9 mouse cellular contexts compared by ENCODE assay signal in the genomic region with DNA sequence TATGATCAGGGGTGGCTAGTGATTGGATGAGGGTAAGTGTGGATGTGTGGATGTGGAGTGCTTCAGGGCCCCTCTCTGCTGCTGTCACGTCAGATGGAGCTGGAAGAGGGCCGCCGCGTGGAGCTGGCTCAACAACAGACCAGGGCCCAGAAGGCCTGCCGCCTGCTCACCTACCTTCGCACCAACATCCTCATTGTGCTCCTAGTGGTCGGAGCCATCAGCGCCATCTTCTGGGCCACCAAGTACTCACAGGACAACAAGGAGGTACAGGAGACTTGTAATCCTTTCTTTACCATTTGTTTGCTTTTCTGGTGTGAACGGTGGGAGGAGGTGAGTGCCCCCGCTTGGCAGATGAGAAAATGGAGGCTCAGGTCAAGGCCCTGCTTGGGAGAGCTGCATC. TPM values are rescaled to one million over a fixed set of nuclear protein-coding genes. Genes with fewer than 3 reads are reported as not detected.
A peak's percentile ranks its signal among the peaks of the same experiment; 100 is the strongest.
DNase-seq lines count a peak whose midpoint lies in the region; ATAC-seq and TF ChIP-seq lines count a peak whose summit lies in the region.
"Had no signal": no experiment of that assay in that cellular context is flagged by ENCODE, and none has a peak within 500 bp of the region (broad histone marks: within the 10 kb centered on the region; RNA-seq: fewer than 3 reads in every experiment).

No protein-coding gene starts in this region.

- ATAC-seq in liver, embryonic 16.5 days (ENCODE audit: low read depth), result no peak

- peak overlapping the region; percentile 0; the same call in 1 of the 2 replicates for H3K4me3 ChIP-seq in liver, embryonic 16.5 days (ENCODE audit: low read depth, low read length)
- no peak overlapping the region for H3K4me3 ChIP-seq in spleen, adult 2 months (ENCODE audit: extremely low read depth, insufficient read depth, insufficient read length)

- no peaks in the 10 kb centered on the region for H3K27me3 ChIP-seq in liver, embryonic 16.5 days (ENCODE audit: control insufficient read depth, insufficient read depth, low read depth, low read length)
- no peaks in the 10 kb centered on the region for H3K27me3 ChIP-seq in spleen, adult 2 months (ENCODE audit: control insufficient read depth, insufficient read depth, low read length)

- TF ChIP-seq CTCF in spleen, adult 2 months (IDR thresholded peaks at IDR 0.05; ENCODE audit: extremely low read depth, insufficient read depth, insufficient read length, insufficient replicate concordance), result peak; percentile 80; the same call in 1 of the 2 replicates

- peaks cover 33% of the 10 kb centered on the region for H3K36me3 ChIP-seq in liver, embryonic 16.5 days (ENCODE audit: control insufficient read depth, insufficient read depth)
- peaks cover 6% of the 10 kb centered on the region for H3K36me3 ChIP-seq in spleen, adult 2 months (ENCODE audit: control insufficient read depth, insufficient read depth, low read length)

- 13% methylated on average over 10 of the region's 10 CpGs for WGBS in liver, embryonic 16.5 days (ENCODE audit: insufficient replicate concordance)
- 20% methylated on average over 10 of the region's 10 CpGs for WGBS in spleen, adult 2 months

- H3K4me2 ChIP-seq in liver, embryonic 16.5 days (ENCODE audit: low read depth, low read length), result peak overlapping the region; percentile 12; the same call in 1 of the 2 replicates

- H3K9me3 ChIP-seq in liver, embryonic 16.5 days (replicated peaks; ENCODE audit: control insufficient read depth, low read length), result no peaks in the 10 kb centered on the region

- no peak for TF ChIP-seq POLR2A in spleen, adult 2 months (IDR thresholded peaks at IDR 0.05; ENCODE audit: low read depth, low read length)

- no peak overlapping the region for H3K27ac ChIP-seq in liver, embryonic 16.5 days (ENCODE audit: low read length)
- no peak overlapping the region for H3K27ac ChIP-seq in spleen, adult 2 months (ENCODE audit: insufficient read depth, low read length)
- H3K27ac ChIP-seq: macrophage had no signal

- peaks cover 46% of the 10 kb centered on the region for H3K4me1 ChIP-seq in liver, embryonic 16.5 days (ENCODE audit: control insufficient read depth, low read depth, low read length)
- H3K4me1 ChIP-seq in spleen, adult 2 months (ENCODE audit: control insufficient read depth, insufficient read depth, insufficient read length), result no peaks in the 10 kb centered on the region; the same call in 1 of the 2 replicates

- H3K9ac ChIP-seq in liver, embryonic 16.5 days (ENCODE audit: low read depth, low read length), result peak overlapping the region; percentile 10; the same call in 1 of the 2 replicates

- DNase-seq in left cerebral cortex, adult 18-20 months (ENCODE audit: low spot score in 2 of 2), result peak; percentile 56 to 65
- no peak for DNase-seq in left cerebral cortex, adult 11 months (ENCODE audit: low spot score)
- peak; percentile 41 for DNase-seq in MN1 (ENCODE audit: low spot score)
- peak; percentile 79 to 83 for DNase-seq in cerebellum, postnatal 10 days
- DNase-seq in induced T-regulatory cell, adult 2 months (ENCODE audit: low read depth), result peak; percentile 83
- peak in 1 of 2 experiments; percentile 80 for DNase-seq in spleen, adult 2 months (ENCODE audit: low read depth in 1 of 2, low spot score in 2 of 2)
- no peak for DNase-seq in left cerebral cortex, adult 8-10 months (ENCODE audit: low spot score in 2 of 2)

RNA-seq across cellular contexts. Expression of a gene that starts 4.3 kb away (rescaled TPM):
- total RNA-seq in left cerebral cortex, adult 18-20 months (2021), result 1 to 10 TPM; 7.0 to 7.3 TPM
- 45.6 and 46.2 TPM in 2 replicates for polyA plus RNA-seq in liver, embryonic 16.5 days (2015; fragmentation: Nextera tagmentation; extraction: Ambion mirVana)
- polyA plus RNA-seq in spleen, adult 2 months (2012; rRNA removed), result 119 and 136 TPM in 2 replicates
- 10 to 100 TPM; 10.2 to 12.3 (median 11.4) TPM for total RNA-seq in left cerebral cortex, adult 8-10 months (2022)

RNA-seq across cellular contexts. Expression of a gene that starts 4.4 kb away (rescaled TPM):
- 1 to 10 TPM in 1 of 2 experiments, under 1 TPM in 1; 0.40 to 1.1 TPM for total RNA-seq in left cerebral cortex, adult 18-20 months (2021)
- 16.0 and 16.3 TPM in 2 replicates for polyA plus RNA-seq in liver, embryonic 16.5 days (2015; fragmentation: Nextera tagmentation; extraction: Ambion mirVana)
- 90.1 and 127 TPM in 2 replicates for polyA plus RNA-seq in spleen, adult 2 months (2012; rRNA removed)
- 1 to 10 TPM in 2 of 4 experiments, under 1 TPM in 2; 0.50 to 1.3 (median 0.83) TPM for total RNA-seq in left cerebral cortex, adult 8-10 months (2022)

RNA-seq across cellular contexts. Expression of a gene that starts 11.2 kb away (rescaled TPM):
- total RNA-seq in left cerebral cortex, adult 18-20 months (2021), result not detected
- polyA plus RNA-seq in liver, embryonic 16.5 days (2015; fragmentation: Nextera tagmentation; extraction: Ambion mirVana), result 74.2 and 77.0 TPM in 2 replicates
- 7.6 and 7.9 TPM in 2 replicates for polyA plus RNA-seq in spleen, adult 2 months (2012; rRNA removed)
- under 1 TPM in 1 of 4 experiments, not detected in 3; 0.34 TPM for total RNA-seq in left cerebral cortex, adult 8-10 months (2022)
- polyA plus RNA-seq: macrophage had no signal

RNA-seq across cellular contexts. Expression of a gene that starts 23.2 kb away (rescaled TPM):
- total RNA-seq in left cerebral cortex, adult 18-20 months (2021), result 1 to 10 TPM in 1 of 2 experiments, under 1 TPM in 1; 0.86 to 2.6 TPM
- polyA plus RNA-seq in liver, embryonic 16.5 days (2015; fragmentation: Nextera tagmentation; extraction: Ambion mirVana), result 0.38 and 0.64 TPM in 2 replicates
- polyA plus RNA-seq in spleen, adult 2 months (2012; rRNA removed), result 0.25 TPM in 1 of 2 replicates, not detected in the other
- total RNA-seq in left cerebral cortex, adult 8-10 months (2022), result 1 to 10 TPM in 3 of 4 experiments, under 1 TPM in 1; 0.91 to 3.0 (median 1.8) TPM

RNA-seq across cellular contexts. Expression of a gene that starts 23.2 kb away (rescaled TPM):
- 10 to 100 TPM in 1 of 2 experiments, 1 to 10 TPM in 1; 9.3 to 15.8 TPM for total RNA-seq in left cerebral cortex, adult 18-20 months (2021)
- 48.6 and 55.5 TPM in 2 replicates for polyA plus RNA-seq in liver, embryonic 16.5 days (2015; fragmentation: Nextera tagmentation; extraction: Ambion mirVana)
- 188 and 245 TPM in 2 replicates for polyA plus RNA-seq in spleen, adult 2 months (2012; rRNA removed)
- 10 to 100 TPM; 12.2 to 23.8 (median 17.1) TPM for total RNA-seq in left cerebral cortex, adult 8-10 months (2022)

Comparison
In these comparisons a context has a peak if more than half of its experiments do, and no peak if none do; other contexts are left out.
1. DNase-seq: peak in left cerebral cortex, adult 18-20 months (2 of 2), MN1 (single experiment), cerebellum, postnatal 10 days (2 of 2) and induced T-regulatory cell, adult 2 months (single experiment); none in left cerebral cortex, adult 11 months (single experiment) and left cerebral cortex, adult 8-10 months (0 of 2).